ENCODE assay signal across 25 mouse cellular contexts in genomic region chr1:192480072-192480784, GRCm38 (mm10).
"Had no signal": no experiment of that assay in that cellular context is flagged by ENCODE, and none has a peak within 500 bp of the region (broad histone marks: within the 10 kb centered on the region; RNA-seq: fewer than 3 reads in every experiment).

No protein-coding gene starts in this region.

- DNase-seq: gastrocnemius, adult 2 months; gastrocnemius, postnatal 10 days; gastrocnemius, postnatal 25 days; heart, adult 2 months; heart, postnatal 4 days; kidney, adult 18-20 months; kidney, adult 8-10 months; kidney, postnatal 10 days; kidney, postnatal 4 days; liver; liver, embryonic 13.5 days had no signal

- H3K4me3 ChIP-seq: gastrocnemius, adult 2 months; heart, adult 2 months; heart, embryonic 13.5 days; heart, embryonic 15.5 days; hindbrain, embryonic 10.5 days; hindbrain, embryonic 12.5 days; intestine, embryonic 15.5 days; layer of hippocampus, adult 2 months; limb, embryonic 10.5 days; limb, embryonic 12.5 days; liver, embryonic 13.5 days; liver, embryonic 15.5 days had no signal

- H3K27ac ChIP-seq: gastrocnemius, adult 2 months; heart, adult 2 months; heart, embryonic 13.5 days; heart, embryonic 15.5 days; hindbrain, embryonic 10.5 days; hindbrain, embryonic 12.5 days; hindbrain, embryonic 14.5 days; intestine, embryonic 15.5 days; layer of hippocampus, adult 2 months; limb, embryonic 10.5 days; limb, embryonic 12.5 days; liver, embryonic 13.5 days; liver, embryonic 15.5 days had no signal

- ATAC-seq: forebrain, embryonic 16.5 days; hindbrain, embryonic 16.5 days; inflammation-experienced regulatory T-cells, adult 6 months; intestine, embryonic 15.5 days; intestine, postnatal 0 days had no signal
